Mouse (Mus musculus) heart, embryonic 14.5 days (tissue): ENCODE measurements around the gene Pstpip1. TPM values are rescaled to one million over a fixed set of nuclear protein-coding genes. Genes with fewer than 3 reads are reported as not detected.

Experiments used
- ATAC-seq: fragments of 200-750 bp; cut with Nextera tagmentation; 2 replicates; pipeline ENCODE4 v1.8.0; 2017; ENCODE audit warnings: low read depth, moderate TSS enrichment; ENCODE audit not compliant: insufficient number of reproducible peaks, insufficient read depth, low FRiP score
- H3K27ac ChIP-seq, 2 experiments: fragments of 200-500 bp in 1 of 2; fragments of 300-500 bp in 1 of 2; sonication (generic) in 1 of 2; replicated peaks in 1 of 2; 2 replicates each; pipeline ENCODE4 v1.5.1; 2012 to 2014; ENCODE audit warnings: low read depth in 2 of 2, low read length in 2 of 2, control low read depth in 1 of 2, mild to moderate bottlenecking in 1 of 2, mixed read lengths in 1 of 2; ENCODE audit not compliant: control insufficient read depth in 1 of 2, insufficient read depth in 1 of 2
- H3K27me3 ChIP-seq: fragments of 300-500 bp; sonication (generic); 2 replicates; pipeline ENCODE4 v1.6.1; 2014; ENCODE audit warnings: mild to moderate bottlenecking, low read length, control low read depth; ENCODE audit not compliant: control insufficient read depth, insufficient read depth
- H3K36me3 ChIP-seq: fragments of 300-500 bp; sonication (generic); 2 replicates; pipeline ENCODE4 v1.6.1; 2014; ENCODE audit warnings: mild to moderate bottlenecking, control low read depth, low read length, mixed read lengths; ENCODE audit not compliant: control insufficient read depth, insufficient read depth
- H3K4me1 ChIP-seq, 2 experiments: fragments of 200-500 bp in 1 of 2; fragments of 300-500 bp in 1 of 2; sonication (generic) in 1 of 2; 2 replicates each; pipeline ENCODE4 v1.6.1; 2012 to 2014; ENCODE audit warnings: low read length in 2 of 2, control low read depth in 1 of 2, mixed read lengths in 1 of 2; ENCODE audit not compliant: control insufficient read depth in 2 of 2, insufficient read depth in 2 of 2
- H3K4me2 ChIP-seq: fragments of 300-500 bp; sonication (generic); 2 replicates; pipeline ENCODE4 v1.6.1; 2014; ENCODE audit warnings: mild to moderate bottlenecking, low read length
- H3K4me3 ChIP-seq, 2 experiments: fragments of 200-500 bp in 1 of 2; fragments of 300-500 bp in 1 of 2; sonication (generic) in 1 of 2; 2 replicates each; pipeline ENCODE4 v1.5.1; 2012 to 2014; ENCODE audit warnings: low read length in 2 of 2, mild to moderate bottlenecking in 2 of 2, control low read depth in 1 of 2, low read depth in 1 of 2, moderate library complexity in 1 of 2; ENCODE audit not compliant: control insufficient read depth in 1 of 2, insufficient read depth in 1 of 2
- H3K9ac ChIP-seq: fragments of 300-500 bp; sonication (generic); 2 replicates; pipeline ENCODE4 v1.6.1; 2014; ENCODE audit warnings: mild to moderate bottlenecking, low read length
- H3K9me3 ChIP-seq: fragments of 300-500 bp; sonication (generic); 2 replicates; pipeline ENCODE4 v1.6.1; 2016; ENCODE audit warnings: low read length, control low read depth; ENCODE audit not compliant: control insufficient read depth
- WGBS: fragments of 180-500 bp; shearing (Covaris S2); extraction: QIAGEN DNeasy Blood & Tissue Kit; methylation state at CpG from one replicate; pipeline ENCODE4 v1.1.7; 2014; 5-methylcytosine and 5-hydroxymethylcytosine counted together
- polyA plus RNA-seq: library from polyadenylated mRNA; unstranded; fragments of >200 nt; fragmentation: Nextera tagmentation; extraction: Ambion mirVana; gene quantifications from 2 replicates; pipeline ENCODE4 v1.2.1, GENCODE M21; 2014

Gene Pstpip1
- polyA plus RNA-seq, 1 experiment from 2014 or later, result 0.55 TPM

GRCm38 (mm10) chr9:56133970-56134369 lies 44.2 kb downstream of the Pstpip1 start:
- Histone ChIP-seq H3K4me3 (no peak overlapping the region), H3K4me2 (no peak overlapping the region), H3K9me3 (no peaks in the 10 kb centered on the region), H3K27ac (peak overlapping the region; percentile 26 to 84), H3K36me3 (peaks cover 92% of the 10 kb centered on the region), H3K9ac (0 out of 2 replicates have a peak overlapping the region, but pooled peaks have one; percentile 16), H3K4me1 (peaks cover 19 to 50% of the 10 kb centered on the region in 2 experiments), H3K27me3 (no peaks in the 10 kb centered on the region)
- ATAC-seq, result no peak
- 36% methylated on average over 5 of the region's 5 CpGs for WGBS

- no peaks in the 10 kb centered on the region for H3K27me3 ChIP-seq
- H3K4me1 ChIP-seq, result peaks cover 19 to 50% of the 10 kb centered on the region in 2 experiments
- no peak overlapping the region for H3K4me2 ChIP-seq
- peaks cover 85% of the 10 kb centered on the region for H3K36me3 ChIP-seq
- 63% methylated on average over 4 of the region's 4 CpGs for WGBS
- H3K27ac ChIP-seq, result peak overlapping the region; percentile 26 to 84
- no peaks in the 10 kb centered on the region for H3K9me3 ChIP-seq
- no peak overlapping the region for H3K4me3 ChIP-seq
- 0 out of 2 replicates have a peak overlapping the region, but pooled peaks have one; percentile 25 for H3K9ac ChIP-seq
- ATAC-seq, result no peak
Observed at GRCm38 (mm10) chr9:56134614-56135013, 44.9 kb downstream of the Pstpip1 start.

GRCm38 (mm10) chr9:56135590-56136197 lies 45.9 kb downstream of the Pstpip1 start:
- Histone ChIP-seq H3K4me3 (no peak overlapping the region), H3K4me1 (peaks cover 17 to 47% of the 10 kb centered on the region in 2 experiments), H3K4me2 (no peak overlapping the region), H3K9me3 (no peaks in the 10 kb centered on the region), H3K27me3 (no peaks in the 10 kb centered on the region), H3K9ac (no peak overlapping the region), H3K36me3 (peaks cover 80% of the 10 kb centered on the region), H3K27ac (no peak overlapping the region)
- WGBS, result 85% methylated on average over 4 of the region's 4 CpGs
- no peak for ATAC-seq

DNA sequence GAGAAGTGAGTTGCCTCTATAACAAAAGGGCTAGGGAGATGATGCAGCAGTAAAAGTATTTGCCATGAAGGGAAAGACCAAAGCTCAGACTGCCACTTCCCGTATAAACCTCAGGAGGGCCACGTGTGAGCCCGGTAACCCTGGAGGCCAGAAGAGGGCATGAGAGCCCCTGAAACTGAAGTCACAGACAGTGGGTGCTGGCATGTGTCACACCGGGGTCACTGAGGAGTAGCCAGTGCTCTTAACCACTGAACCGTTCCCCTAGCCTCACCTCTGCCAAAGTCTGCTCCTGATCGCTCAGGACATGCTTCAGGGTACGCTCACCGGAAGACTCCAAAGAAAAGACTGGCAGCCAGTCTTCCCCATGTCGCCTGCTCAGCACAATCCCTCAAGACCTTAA lies 52.0 kb downstream of the Pstpip1 start:
- 69% methylated on average over 9 of the region's 9 CpGs for WGBS
- no peak overlapping the region for H3K4me3 ChIP-seq
- no peak overlapping the region for H3K9ac ChIP-seq
- H3K27ac ChIP-seq, result peak overlapping the region in 1 of 2 experiments; percentile 39; a peak in 1 of 4 replicates
- peaks cover 3 to 14% of the 10 kb centered on the region in 2 experiments for H3K4me1 ChIP-seq
- H3K4me2 ChIP-seq, result no peak overlapping the region
- H3K36me3 ChIP-seq, result peaks cover 74% of the 10 kb centered on the region
- H3K27me3 ChIP-seq, result no peaks in the 10 kb centered on the region
- no peaks in the 10 kb centered on the region for H3K9me3 ChIP-seq
- ATAC-seq, result 0 out of 2 replicates have a peak, but pooled peaks have one; percentile 35

- Histone ChIP-seq H3K4me2 (no peak overlapping the region), H3K4me1 (peaks cover 9 to 23% of the 10 kb centered on the region in 2 experiments), H3K27me3 (no peaks in the 10 kb centered on the region), H3K9me3 (no peaks in the 10 kb centered on the region), H3K4me3 (no peak overlapping the region), H3K36me3 (peaks cover 65% of the 10 kb centered on the region), H3K9ac (no peak overlapping the region), H3K27ac (no peak overlapping the region)
- no peak for ATAC-seq
- WGBS, result 90% methylated on average over 7 of the region's 7 CpGs
Observed at GRCm38 (mm10) chr9:56144366-56145003, 54.7 kb downstream of the Pstpip1 start.

DNA sequence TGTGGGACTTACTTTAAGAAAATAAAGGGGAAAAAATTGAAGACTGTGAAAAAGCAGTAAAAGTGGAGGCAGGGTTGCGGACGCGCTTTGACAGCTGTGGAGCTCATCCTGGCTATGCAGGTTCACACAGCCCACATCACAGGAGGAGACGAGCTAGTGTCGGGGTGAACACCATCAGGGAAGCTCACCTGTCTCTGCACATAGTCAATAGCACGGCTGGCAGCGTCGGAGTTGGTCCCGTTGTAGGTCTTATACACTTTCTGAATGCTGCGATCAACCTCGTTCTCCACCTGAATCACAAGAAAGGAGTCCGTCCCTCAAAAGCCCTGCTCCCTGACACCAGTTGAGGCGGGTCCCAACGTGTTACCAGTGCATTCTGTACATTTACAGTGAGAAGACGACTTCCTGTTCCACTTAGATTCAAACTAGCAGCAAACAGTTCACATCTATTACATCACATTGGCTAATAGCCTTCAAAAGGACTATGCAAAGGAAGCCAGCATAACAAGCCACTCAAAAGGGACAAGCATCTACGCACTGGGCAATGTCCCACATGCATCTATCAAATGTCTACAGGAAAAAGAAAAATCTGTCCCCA lies 56.7 kb downstream of the Pstpip1 start:
- no peak overlapping the region for H3K4me3 ChIP-seq
- peaks cover 59% of the 10 kb centered on the region for H3K36me3 ChIP-seq
- H3K4me1 ChIP-seq, result peaks cover 6 to 15% of the 10 kb centered on the region in 2 experiments
- 94% methylated on average over 16 of the region's 16 CpGs for WGBS
- no peak overlapping the region for H3K9ac ChIP-seq
- H3K9me3 ChIP-seq, result no peaks in the 10 kb centered on the region
- no peaks in the 10 kb centered on the region for H3K27me3 ChIP-seq
- no peak overlapping the region for H3K4me2 ChIP-seq
- no peak for ATAC-seq
- H3K27ac ChIP-seq, result no peak overlapping the region

GRCm38 (mm10) chr9:56151745-56152481 lies 62.2 kb downstream of the Pstpip1 start:
- peaks cover 10% of the 10 kb centered on the region for H3K36me3 ChIP-seq
- H3K4me3 ChIP-seq, result no peak overlapping the region
- H3K4me2 ChIP-seq, result peak overlapping the region; percentile 21
- H3K27me3 ChIP-seq, result no peaks in the 10 kb centered on the region
- 29% methylated on average over 7 of the region's 7 CpGs for WGBS
- H3K9ac ChIP-seq, result peak overlapping the region; percentile 41
- peak overlapping the region; percentile 54 to 87 for H3K27ac ChIP-seq
- peaks cover 10 to 39% of the 10 kb centered on the region in 2 experiments for H3K4me1 ChIP-seq
- ATAC-seq, result peak; percentile 72; the same call in 1 of the 2 replicates
- no peaks in the 10 kb centered on the region for H3K9me3 ChIP-seq
